In the genomic region with DNA sequence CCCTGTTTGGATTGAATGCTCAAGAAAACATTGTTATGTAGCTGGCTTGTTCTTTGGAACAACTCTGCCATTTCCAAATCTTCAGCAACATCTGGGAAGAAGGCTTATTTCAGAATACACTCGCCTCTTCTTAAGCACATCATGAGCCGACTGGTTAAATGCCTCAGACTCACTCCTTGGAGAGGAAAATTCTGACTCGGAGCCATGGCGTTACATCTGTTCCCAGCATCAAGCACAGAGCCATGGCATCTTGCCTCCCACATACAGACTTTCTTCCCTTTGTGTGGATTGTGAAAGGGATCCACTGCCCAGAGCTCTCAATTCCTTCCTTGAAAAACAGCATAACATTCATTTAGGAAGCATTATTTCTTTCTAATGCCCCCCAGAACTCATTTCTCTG, we compare ENCODE assay signal across 10 mouse cellular contexts.
DNase-seq lines count a peak whose midpoint lies in the region; ATAC-seq and TF ChIP-seq lines count a peak whose summit lies in the region.
"Had no signal": no experiment of that assay in that cellular context is flagged by ENCODE, and none has a peak within 500 bp of the region (broad histone marks: within the 10 kb centered on the region; RNA-seq: fewer than 3 reads in every experiment).

No protein-coding gene starts in this region.

- H3K4me3 ChIP-seq in embryonic facial prominence, embryonic 14.5 days (ENCODE audit: low read depth, low read length), result no peak overlapping the region
- H3K4me3 ChIP-seq in embryonic facial prominence, embryonic 10.5 days, result no peak overlapping the region
- no peak overlapping the region for H3K4me3 ChIP-seq in stomach, postnatal 0 days (ENCODE audit: low read depth, low read length)
- H3K4me3 ChIP-seq: midbrain, embryonic 12.5 days had no signal

- WGBS in embryonic facial prominence, embryonic 14.5 days, result 65% methylated on average over 4 of the region's 4 CpGs
- WGBS in embryonic facial prominence, embryonic 10.5 days, result 91% methylated on average over 4 of the region's 4 CpGs
- WGBS in stomach, postnatal 0 days, result 64% methylated on average over 4 of the region's 4 CpGs

- H3K27ac ChIP-seq in embryonic facial prominence, embryonic 14.5 days (replicated peaks; ENCODE audit: low read depth, low read length), result no peak overlapping the region
- H3K27ac ChIP-seq in embryonic facial prominence, embryonic 10.5 days (replicated peaks), result no peak overlapping the region
- H3K27ac ChIP-seq in stomach, postnatal 0 days (replicated peaks), result no peak overlapping the region
- H3K27ac ChIP-seq: midbrain, embryonic 12.5 days had no signal

- no peak for TF ChIP-seq POLR2A in brain, embryonic 14.5 days (IDR thresholded peaks at IDR 0.05; ENCODE audit: borderline replicate concordance, extremely low read depth, insufficient read depth, insufficient read length, poor library complexity, severe bottlenecking)

- H3K4me1 ChIP-seq in embryonic facial prominence, embryonic 14.5 days (ENCODE audit: control insufficient read depth, insufficient read depth, low read length), result no peaks in the 10 kb centered on the region
- H3K4me1 ChIP-seq in embryonic facial prominence, embryonic 10.5 days, result no peaks in the 10 kb centered on the region
- H3K4me1 ChIP-seq in stomach, postnatal 0 days (replicated peaks; ENCODE audit: control insufficient read depth, insufficient read depth), result no peaks in the 10 kb centered on the region
- H3K4me1 ChIP-seq: midbrain, embryonic 12.5 days had no signal

- peak; percentile 45 for DNase-seq in embryonic facial prominence, embryonic 14.5 days (ENCODE audit: low spot score)
- no peak for DNase-seq in embryonic facial prominence, embryonic 10.5 days (ENCODE audit: low spot score)
- peak; percentile 80 for DNase-seq in brain, embryonic 14.5 days (ENCODE audit: low read depth)
- peak; percentile 19 for DNase-seq in heart, postnatal 25 days (ENCODE audit: low spot score)
- DNase-seq in left cerebral cortex, postnatal 25 days (ENCODE audit: low spot score in 2 of 2), result peak; percentile 52 to 92
- no peak for DNase-seq in stomach, postnatal 0 days (ENCODE audit: low spot score)
- DNase-seq in retina, postnatal 1 day, result no peak
- no peak for DNase-seq in cerebellum, postnatal 36 days
- DNase-seq: spleen, adult 18-20 months had no signal

- TF ChIP-seq EP300 in stomach, postnatal 0 days (optimal IDR thresholded peaks at IDR 0.05), result no peak

- no peak for TF ChIP-seq CTCF in brain, embryonic 14.5 days (IDR thresholded peaks at IDR 0.05; ENCODE audit: borderline replicate concordance, extremely low read depth, insufficient read depth, insufficient read length)
- no peak for TF ChIP-seq CTCF in stomach, postnatal 0 days (IDR thresholded peaks at IDR 0.05; ENCODE audit: low read depth)

- H3K36me3 ChIP-seq in embryonic facial prominence, embryonic 14.5 days (ENCODE audit: control insufficient read depth, insufficient read depth, low read length), result no peaks in the 10 kb centered on the region
- no peaks in the 10 kb centered on the region for H3K36me3 ChIP-seq in embryonic facial prominence, embryonic 10.5 days (replicated peaks)
- H3K36me3 ChIP-seq in stomach, postnatal 0 days (ENCODE audit: control insufficient read depth, insufficient read depth, low read length), result no peaks in the 10 kb centered on the region
- H3K36me3 ChIP-seq: midbrain, embryonic 12.5 days had no signal

- no peak overlapping the region for H3K4me2 ChIP-seq in embryonic facial prominence, embryonic 14.5 days (ENCODE audit: low read depth, low read length)
- H3K4me2 ChIP-seq in stomach, postnatal 0 days (replicated peaks; ENCODE audit: low read depth), result no peak overlapping the region
- H3K4me2 ChIP-seq: midbrain, embryonic 12.5 days had no signal

- H3K27me3 ChIP-seq in embryonic facial prominence, embryonic 14.5 days (replicated peaks; ENCODE audit: control insufficient read depth, insufficient read depth, low read length), result no peaks in the 10 kb centered on the region
- no peaks in the 10 kb centered on the region for H3K27me3 ChIP-seq in embryonic facial prominence, embryonic 10.5 days (replicated peaks; ENCODE audit: low read depth, poor library complexity, severe bottlenecking)
- H3K27me3 ChIP-seq in stomach, postnatal 0 days (ENCODE audit: control insufficient read depth, insufficient read depth, low read length), result no peaks in the 10 kb centered on the region
- H3K27me3 ChIP-seq: midbrain, embryonic 12.5 days had no signal

- no peaks in the 10 kb centered on the region for H3K9me3 ChIP-seq in embryonic facial prominence, embryonic 14.5 days (ENCODE audit: control insufficient read depth, low read length)
- H3K9me3 ChIP-seq in embryonic facial prominence, embryonic 10.5 days, result no peaks in the 10 kb centered on the region
- no peaks in the 10 kb centered on the region for H3K9me3 ChIP-seq in stomach, postnatal 0 days (ENCODE audit: control insufficient read depth, low read length)
- H3K9me3 ChIP-seq: midbrain, embryonic 12.5 days had no signal

- ATAC-seq in embryonic facial prominence, embryonic 14.5 days (ENCODE audit: low read depth), result no peak
- no peak for ATAC-seq in stomach, postnatal 0 days (ENCODE audit: low FRiP score, low TSS enrichment)

- no peak overlapping the region for H3K9ac ChIP-seq in embryonic facial prominence, embryonic 14.5 days (ENCODE audit: low read depth, low read length)
- H3K9ac ChIP-seq in stomach, postnatal 0 days (ENCODE audit: low read length), result no peak overlapping the region
- H3K9ac ChIP-seq: midbrain, embryonic 12.5 days had no signal

- intact Hi-C loops in heart, postnatal 25 days (cut with DNase I), result no loop called here
- intact Hi-C loops in left cerebral cortex, postnatal 25 days (cut with DNase I), result loop anchor here (10.0 kb wide), 1 partner anchor 204 kb away; no protein-coding TSS in a partner anchor

Comparison
In these comparisons a context has a peak if more than half of its experiments do, and no peak if none do; other contexts are left out.
1. DNase-seq: peak in embryonic facial prominence, embryonic 14.5 days (single experiment), brain, embryonic 14.5 days (single experiment), heart, postnatal 25 days (single experiment) and left cerebral cortex, postnatal 25 days (2 of 2); none in embryonic facial prominence, embryonic 10.5 days (single experiment), stomach, postnatal 0 days (single experiment), retina, postnatal 1 day (single experiment) and cerebellum, postnatal 36 days (0 of 2).